Mouse (Mus musculus) CH12.LX (cell line): ENCODE results near the gene Cbr2. TPM values are rescaled to one million over a fixed set of nuclear protein-coding genes. Genes with fewer than 3 reads are reported as not detected.

ENCODE experiments used
- DNase-seq: peaks from one replicate; pipeline ENCODE4 v3.0.0-alpha.2; 2013; ENCODE audit errors: extremely low read depth
- H3K27ac ChIP-seq: 2 replicates; pipeline ENCODE4 v1.5.1; 2012; ENCODE audit warnings: low read depth, mild to moderate bottlenecking, control low read depth, moderate library complexity; ENCODE audit not compliant: insufficient read depth
- H3K27me3 ChIP-seq: replicated peaks from 2 replicates; pipeline ENCODE3; 2012; ENCODE audit warnings: inconsistent platforms
- H3K36me3 ChIP-seq, 2 experiments: replicated peaks in 1 of 2; 2 replicates each; pipeline versions ENCODE3 to v1.6.1; 2012; ENCODE audit warnings: inconsistent platforms in 1 of 2, low read length in 1 of 2, mild to moderate bottlenecking in 1 of 2, mixed read lengths in 1 of 2, moderate library complexity in 1 of 2; ENCODE audit not compliant: control insufficient read depth in 1 of 2, insufficient read depth in 1 of 2
- H3K4me1 ChIP-seq, 2 experiments: 2 replicates each; pipeline ENCODE4 v1.6.1; 2012; ENCODE audit warnings: inconsistent platforms in 1 of 2, moderate library complexity in 1 of 2; ENCODE audit not compliant: insufficient read depth in 2 of 2, control insufficient read depth in 1 of 2
- H3K4me2 ChIP-seq: 2 replicates; pipeline ENCODE4 v1.6.1; 2012; ENCODE audit warnings: low read depth, mild to moderate bottlenecking, control low read depth; ENCODE audit not compliant: poor library complexity, insufficient read depth, severe bottlenecking
- H3K4me3 ChIP-seq, 3 experiments: fragments of 150-350 bp in 1 of 3; sonication (generic) in 1 of 3; replicated peaks in 1 of 3; 2 replicates each; pipeline versions ENCODE3 to v1.5.1; 2011 to 2012; ENCODE audit warnings: low read depth in 2 of 3, low read length in 2 of 3, mild to moderate bottlenecking in 2 of 3, moderate library complexity in 2 of 3, control low read depth in 1 of 3, improper control_type of control experiment in 1 of 3, inconsistent platforms in 1 of 3, mixed read lengths in 1 of 3; ENCODE audit not compliant: poor library complexity in 1 of 3
- H3K79me2 ChIP-seq: replicated peaks from 2 replicates; pipeline ENCODE4 v1.6.1; 2012; ENCODE audit warnings: mild to moderate bottlenecking, moderate library complexity; ENCODE audit not compliant: control insufficient read depth, poor library complexity, insufficient read depth, severe bottlenecking; ENCODE audit errors: extremely low read depth
- H3K9ac ChIP-seq: 2 replicates; pipeline ENCODE4 v1.6.1; 2012; ENCODE audit warnings: low read depth, mild to moderate bottlenecking, control low read depth, moderate library complexity; ENCODE audit not compliant: insufficient read depth
- H3K9me3 ChIP-seq: replicated peaks from 2 replicates; pipeline ENCODE3; 2012; ENCODE audit warnings: low read length, inconsistent platforms, mixed read lengths
- CHD2 ChIP-seq: IDR thresholded peaks from 2 replicates; pipeline ENCODE4 v1.6.1; 2011; ENCODE audit warnings: low read length, improper control_type of control experiment
- GABPA ChIP-seq: IDR thresholded peaks from 2 replicates; pipeline ENCODE4 v1.6.1; 2012; ENCODE audit warnings: low read depth, low read length, improper control_type of control experiment, inconsistent platforms; ENCODE audit not compliant: insufficient replicate concordance
- HCFC1 ChIP-seq: IDR thresholded peaks from 2 replicates; pipeline ENCODE4 v1.6.1; 2012; ENCODE audit warnings: low read depth, mild to moderate bottlenecking, inconsistent platforms, low read length, improper control_type of control experiment
- JUN ChIP-seq: IDR thresholded peaks from 2 replicates; pipeline ENCODE4 v1.6.1; 2011; ENCODE audit warnings: low read depth, mild to moderate bottlenecking, low read length, improper control_type of control experiment, moderate library complexity; ENCODE audit not compliant: insufficient read depth
- JUND ChIP-seq: conservative IDR thresholded peaks from 2 replicates; pipeline ENCODE4 v1.6.1; 2011; ENCODE audit warnings: low read depth, low read length, improper control_type of control experiment
- KAT2A ChIP-seq: IDR thresholded peaks from 2 replicates; pipeline ENCODE4 v1.6.1; 2012; ENCODE audit warnings: low read length, improper control_type of control experiment, inconsistent platforms; ENCODE audit not compliant: insufficient replicate concordance
- MAFK ChIP-seq: IDR thresholded peaks from 2 replicates; pipeline ENCODE4 v1.6.1; 2011; ENCODE audit warnings: low read length, improper control_type of control experiment; ENCODE audit not compliant: insufficient replicate concordance
- MAX ChIP-seq: IDR thresholded peaks from 2 replicates; pipeline ENCODE4 v1.6.1; 2011; ENCODE audit warnings: low read length, improper control_type of control experiment
- MEF2A ChIP-seq: IDR thresholded peaks from 2 replicates; pipeline ENCODE4 v1.6.1; 2014; ENCODE audit warnings: low read depth, mild to moderate bottlenecking, inconsistent platforms, low read length, improper control_type of control experiment, borderline replicate concordance
- MYC ChIP-seq: IDR thresholded peaks from 2 replicates; pipeline ENCODE4 v1.6.1; 2011; ENCODE audit warnings: low read depth, mild to moderate bottlenecking, improper control_type of control experiment, low read length
- NELFE ChIP-seq: IDR thresholded peaks from 2 replicates; pipeline ENCODE4 v1.6.1; 2011; ENCODE audit warnings: low read depth, low read length, improper control_type of control experiment
- NRF1 ChIP-seq: IDR thresholded peaks from 2 replicates; pipeline ENCODE4 v1.6.1; 2014; ENCODE audit warnings: low read depth, mild to moderate bottlenecking, inconsistent platforms, low read length, improper control_type of control experiment, moderate library complexity
- PAX5 ChIP-seq: IDR thresholded peaks from 2 replicates; pipeline ENCODE4 v1.6.1; 2012; ENCODE audit warnings: low read length, inconsistent platforms, mixed read lengths
- POLR2A ChIP-seq: IDR thresholded peaks from 2 replicates; pipeline ENCODE4 v1.6.1; 2011; ENCODE audit warnings: low read depth, mild to moderate bottlenecking, improper control_type of control experiment, low read length
- RCOR1 ChIP-seq: conservative IDR thresholded peaks from 2 replicates; pipeline ENCODE4 v1.6.1; 2012; ENCODE audit warnings: low read depth, mild to moderate bottlenecking, inconsistent platforms, low read length, improper control_type of control experiment
- SMC3 ChIP-seq: IDR thresholded peaks from 2 replicates; pipeline ENCODE4 v1.6.1; 2011; ENCODE audit warnings: low read depth, low read length, improper control_type of control experiment
- TBP ChIP-seq: conservative IDR thresholded peaks from 2 replicates; pipeline ENCODE4 v1.6.1; 2011; ENCODE audit warnings: low read depth, low read length, improper control_type of control experiment
- USF1 ChIP-seq: IDR thresholded peaks from 2 replicates; pipeline ENCODE4 v1.6.1; 2014; ENCODE audit warnings: low read depth, mild to moderate bottlenecking, inconsistent platforms, low read length, improper control_type of control experiment
- USF2 ChIP-seq: conservative IDR thresholded peaks from 2 replicates; pipeline ENCODE4 v1.6.1; 2011; ENCODE audit warnings: low read depth, low read length, improper control_type of control experiment
- ZKSCAN1 ChIP-seq: IDR thresholded peaks from 2 replicates; pipeline ENCODE4 v1.6.1; 2012; ENCODE audit warnings: low read depth, inconsistent platforms, low read length, improper control_type of control experiment, borderline replicate concordance
- dilution Hi-C: fragments of 300-500 bp; cut with MboI; formaldehyde crosslinking; loops from 2 replicates; pipeline ENCODE4 v1.14.3; 2020; ENCODE audit warnings: low sequenced_read_pairs; ENCODE audit not compliant: extremely low pct_unique_long_range_greater_than_20kb, extremely low pct_ligation_motif_present
- in situ Hi-C: fragments of 300-500 bp; cut with MboI; formaldehyde crosslinking; loops from 3 replicates; pipeline ENCODE4 v1.14.3; 2019; ENCODE audit warnings: low sequenced_read_pairs, low pct_ligation_motif_present, low pct_unique_long_range_greater_than_20kb, mixed read lengths
- polyA plus RNA-seq: library from polyadenylated mRNA; unstranded; fragments of >175 nt; gene quantifications from 2 replicates; pipeline ENCODE4 v1.2.1, GENCODE M21; 2012; ENCODE audit warnings: low read depth; ENCODE audit not compliant: insufficient read length
- total RNA-seq, 2 experiments: library from RNA; depleted of rRNA; stranded (reverse); fragments of 300-350 nt in 1 of 2; fragments of >200 nt in 1 of 2; gene quantifications; 2 replicates each; pipeline ENCODE4 v1.2.3; 2012 to 2014

The Cbr2 gene
- total and polyA plus RNA-seq, 3 experiments, result 0.21 TPM; not detected in 2

GRCm38 (mm10) chr11:120692471-120693011, 39.4 kb downstream of the Cbr2 start:
- Histone ChIP-seq H3K79me2 (no peaks in the 10 kb centered on the region), H3K9ac (no peak overlapping the region), H3K4me2 (no peak overlapping the region), H3K4me1 (no peaks in the 10 kb centered on the region), H3K27ac (no peak overlapping the region), H3K27me3 (no peaks in the 10 kb centered on the region), H3K9me3 (peaks cover 8% of the 10 kb centered on the region), H3K36me3 (peaks cover 55 to 92% of the 10 kb centered on the region in 2 experiments), H3K4me3 (no peak overlapping the region)
- DNase-seq, result no peak
- TF ChIP-seq USF2 (no peak), NRF1 (no peak), PAX5 (no peak), KAT2A (no peak), MEF2A (no peak), CHD2 (no peak), MAX (no peak), POLR2A (no peak), ZKSCAN1 (no peak), JUN (no peak), NELFE (no peak), SMC3 (no peak), MAFK (no peak)
- in situ Hi-C loops, result no loop called here
- dilution Hi-C loops, result no loop called here

- Histone ChIP-seq H3K4me2 (no peak overlapping the region), H3K9ac (no peak overlapping the region), H3K79me2 (no peaks in the 10 kb centered on the region), H3K4me3 (no peak overlapping the region), H3K36me3 (peaks cover 49 to 92% of the 10 kb centered on the region in 2 experiments), H3K27me3 (no peaks in the 10 kb centered on the region), H3K9me3 (no peaks in the 10 kb centered on the region), H3K4me1 (no peaks in the 10 kb centered on the region), H3K27ac (no peak overlapping the region)
- DNase-seq, result no peak
- TF ChIP-seq MAX, result no peak
- no peak for TF ChIP-seq TBP
- no peak for TF ChIP-seq MEF2A
- no peak for TF ChIP-seq RCOR1
- no peak for TF ChIP-seq JUND
- TF ChIP-seq NRF1, result no peak
- TF ChIP-seq HCFC1, result no peak
- no peak for TF ChIP-seq JUN
- TF ChIP-seq MYC, result no peak
- TF ChIP-seq SMC3, result no peak
- no peak for TF ChIP-seq USF1
- no peak for TF ChIP-seq GABPA
- in situ Hi-C loops, result loop anchor here (10.0 kb wide), 1 partner anchor 65 kb away; the partner anchor contains the start of gene Sirt7
- dilution Hi-C loops, result no loop called here
These were observed 42.5 kb downstream of the Cbr2 start for GRCm38 (mm10) chr11:120689365-120689764.
